Mouse (Mus musculus): ENCODE measurements at regions not wholly inside any gene's neighbourhood (a gene's known extent, or its start where the extent isn't known, plus 50 kb on each side); places are given as distances from the start of the nearest gene placed in this dataset.
A peak's percentile ranks its signal among the peaks of the same experiment; 100 is the strongest.

DNA sequence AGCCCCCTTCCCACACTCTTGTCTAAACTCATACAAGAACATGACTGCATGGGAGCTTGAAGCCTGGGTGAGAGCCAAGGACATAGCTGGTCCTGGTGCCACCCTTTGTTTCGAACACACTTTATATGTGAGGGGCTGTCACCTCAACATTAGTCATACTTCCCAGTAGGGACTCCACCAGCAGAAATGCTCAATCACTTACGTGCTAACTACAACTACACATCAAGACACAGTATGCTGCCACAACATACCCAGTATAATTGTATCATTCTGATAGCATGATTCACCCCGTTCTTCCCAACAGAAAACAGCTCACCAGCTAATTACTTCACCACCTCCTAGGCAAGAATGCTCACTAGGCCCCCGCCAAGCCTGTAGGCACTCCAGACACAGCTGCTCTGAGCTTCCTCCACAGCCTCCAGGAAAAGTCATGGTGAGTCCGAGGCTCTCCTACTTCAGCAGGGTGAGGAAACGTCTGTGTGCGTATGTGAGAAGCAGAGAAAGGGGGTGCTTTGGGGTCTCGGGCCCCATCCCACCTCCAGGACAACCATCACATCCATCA lies 70.6 kb upstream of the Bace2 start:
- H3K27me3 ChIP-seq (ENCODE audit: control insufficient read depth, insufficient read depth, insufficient read length) = no peaks in the 10 kb centered on the region

DNA sequence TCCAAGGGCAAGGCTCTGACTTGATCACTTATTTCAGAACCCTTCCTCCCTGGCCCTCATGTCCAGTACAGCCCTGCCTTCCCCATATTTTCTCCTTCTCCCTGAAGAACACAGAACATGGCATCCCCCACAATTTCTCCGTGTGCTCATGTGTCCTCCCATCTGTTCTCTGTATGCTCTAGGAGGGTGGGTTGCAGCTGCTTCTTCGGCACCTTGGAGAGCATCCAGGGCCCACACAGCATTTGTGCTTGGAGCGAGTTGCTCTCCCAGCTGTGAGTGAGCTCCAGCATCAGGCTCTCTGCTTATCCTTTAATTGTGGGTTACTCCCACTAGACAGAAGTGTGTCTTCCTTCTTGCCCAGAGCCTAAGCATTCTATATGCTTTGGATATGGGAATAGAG lies 69.8 kb upstream of the Bace2 start:
- Histone ChIP-seq H3K4me2 (ENCODE audit: low read depth) (peak overlapping the region; percentile 42), H3K36me3 (ENCODE audit: control insufficient read depth, insufficient read depth) (no peaks in the 10 kb centered on the region), H3K27me3 (ENCODE audit: control insufficient read depth, insufficient read depth, insufficient read length) (no peaks in the 10 kb centered on the region), H3K4me3 (no peak overlapping the region), H3K79me2 (ENCODE audit: control insufficient read depth, insufficient read depth) (no peaks in the 10 kb centered on the region), H3ac (ENCODE audit: control insufficient read depth, insufficient read length) (no peak overlapping the region)
- no peak for TF ChIP-seq POLR2AphosphoS2 (IDR thresholded peaks at IDR 0.05; ENCODE audit: insufficient read length, low read depth)
- no peak for TF ChIP-seq USF1 (IDR thresholded peaks at IDR 0.05; ENCODE audit: low read depth)
- no peak for TF ChIP-seq POLR2A (IDR thresholded peaks at IDR 0.05; ENCODE audit: insufficient read length, low read depth)
- peak; percentile 59 for TF ChIP-seq TCF3 (IDR thresholded peaks at IDR 0.05; ENCODE audit: insufficient read length, low read depth)
- TF ChIP-seq SRF (IDR thresholded peaks at IDR 0.05; ENCODE audit: control insufficient read depth, insufficient read length, low read depth) = no peak
- TF ChIP-seq MYOD1 (IDR thresholded peaks at IDR 0.05; ENCODE audit: control insufficient read depth in 1 of 3, insufficient read length in 2 of 3, low read depth in 2 of 3) = peak; percentile 11 to 95 (median 92)
- TF ChIP-seq MYOG (IDR thresholded peaks at IDR 0.05; ENCODE audit: control insufficient read depth in 1 of 3, insufficient read depth in 1 of 3, insufficient read length in 2 of 3, low read depth in 2 of 3) = peak; percentile 60 to 96 (median 93)
- TF ChIP-seq MAX (IDR thresholded peaks at IDR 0.05; ENCODE audit: low read depth) = no peak
- no peak for TF ChIP-seq E2F4 (IDR thresholded peaks at IDR 0.05; ENCODE audit: insufficient read depth)
- TF ChIP-seq TCF12 (IDR thresholded peaks at IDR 0.05; ENCODE audit: insufficient read depth, poor library complexity, severe bottlenecking) = peak; percentile 82
- TF ChIP-seq REST (IDR thresholded peaks at IDR 0.05; ENCODE audit: insufficient read depth, insufficient read length) = peak; percentile 89
- no peak for TF ChIP-seq CEBPB (IDR thresholded peaks at IDR 0.05; ENCODE audit: insufficient read depth, poor library complexity, severe bottlenecking)

More for the DNA sequence above, 70.6 kb upstream of the Bace2 start:
- Histone ChIP-seq H3ac (ENCODE audit: control insufficient read depth, insufficient read length) (no peak overlapping the region), H3K36me3 (ENCODE audit: control insufficient read depth, insufficient read depth) (no peaks in the 10 kb centered on the region), H3K4me2 (ENCODE audit: low read depth) (peak overlapping the region; percentile 42), H3K4me3 (no peak overlapping the region), H3K79me2 (ENCODE audit: control insufficient read depth, insufficient read depth) (no peaks in the 10 kb centered on the region)
- no peak for TF ChIP-seq MAX (IDR thresholded peaks at IDR 0.05; ENCODE audit: low read depth)
- TF ChIP-seq MYOG (IDR thresholded peaks at IDR 0.05; ENCODE audit: control insufficient read depth in 1 of 3, insufficient read depth in 1 of 3, insufficient read length in 2 of 3, low read depth in 2 of 3) = peak in 1 of 3 experiments; percentile 78
- TF ChIP-seq USF1 (IDR thresholded peaks at IDR 0.05; ENCODE audit: low read depth) = no peak
- peak in 2 of 3 experiments; percentile 59 to 75 for TF ChIP-seq MYOD1 (IDR thresholded peaks at IDR 0.05; ENCODE audit: control insufficient read depth in 1 of 3, insufficient read length in 2 of 3, low read depth in 2 of 3)

DNA sequence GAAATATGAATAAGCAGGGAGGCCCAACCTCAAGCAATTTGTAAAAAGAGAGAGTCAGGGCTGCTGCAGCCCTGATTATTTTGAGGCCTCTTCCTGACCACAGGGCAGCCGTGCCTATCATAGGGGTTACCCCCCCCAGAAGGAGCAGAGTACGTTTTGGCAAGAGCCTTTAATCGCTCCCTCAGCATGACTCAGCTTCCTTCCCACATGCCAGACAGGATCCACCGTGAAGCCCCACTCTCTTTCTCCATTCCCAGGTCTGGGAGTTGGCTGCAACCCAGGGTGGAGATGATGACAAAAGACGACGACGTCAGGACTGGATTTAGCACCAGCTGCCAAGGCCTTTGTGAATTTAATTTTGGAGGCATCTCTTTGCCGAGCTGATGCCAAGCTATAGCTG lies 67.9 kb upstream of the Bace2 start:
- TF ChIP-seq MYOG (IDR thresholded peaks at IDR 0.05; ENCODE audit: control insufficient read depth in 1 of 3, insufficient read depth in 1 of 3, insufficient read length in 2 of 3, low read depth in 2 of 3) (peak in 1 of 3 experiments; percentile 44), TCF3 (IDR thresholded peaks at IDR 0.05; ENCODE audit: insufficient read length, low read depth) (no peak), POLR2AphosphoS2 (IDR thresholded peaks at IDR 0.05; ENCODE audit: insufficient read length, low read depth) (no peak)
- Histone ChIP-seq H3K36me3 (ENCODE audit: control insufficient read depth, insufficient read depth) (no peaks in the 10 kb centered on the region), H3K27me3 (ENCODE audit: control insufficient read depth, insufficient read depth, insufficient read length) (no peaks in the 10 kb centered on the region), H3K4me2 (ENCODE audit: low read depth) (peak overlapping the region; percentile 44), H3ac (ENCODE audit: control insufficient read depth, insufficient read length) (no peak overlapping the region), H3K79me2 (ENCODE audit: control insufficient read depth, insufficient read depth) (no peaks in the 10 kb centered on the region), H3K4me3 (no peak overlapping the region)

- no peak for TF ChIP-seq REST (IDR thresholded peaks at IDR 0.05; ENCODE audit: insufficient read depth, insufficient read length)
- no peak for TF ChIP-seq TCF12 (IDR thresholded peaks at IDR 0.05; ENCODE audit: insufficient read depth, poor library complexity, severe bottlenecking)
- TF ChIP-seq SRF (IDR thresholded peaks at IDR 0.05; ENCODE audit: control insufficient read depth, insufficient read length, low read depth) = no peak
- TF ChIP-seq MAX (IDR thresholded peaks at IDR 0.05; ENCODE audit: low read depth) = no peak
- Histone ChIP-seq H3ac (ENCODE audit: control insufficient read depth, insufficient read length) (no peak overlapping the region), H3K36me3 (ENCODE audit: control insufficient read depth, insufficient read depth) (no peaks in the 10 kb centered on the region), H3K27me3 (ENCODE audit: control insufficient read depth, insufficient read depth, insufficient read length) (no peaks in the 10 kb centered on the region), H3K4me2 (ENCODE audit: low read depth) (no peak overlapping the region), H3K79me2 (ENCODE audit: control insufficient read depth, insufficient read depth) (no peaks in the 10 kb centered on the region), H3K4me3 (no peak overlapping the region)
Observed at GRCm38 (mm10) chr16:97292484-97293048, 64.0 kb upstream of the Bace2 start.

DNA sequence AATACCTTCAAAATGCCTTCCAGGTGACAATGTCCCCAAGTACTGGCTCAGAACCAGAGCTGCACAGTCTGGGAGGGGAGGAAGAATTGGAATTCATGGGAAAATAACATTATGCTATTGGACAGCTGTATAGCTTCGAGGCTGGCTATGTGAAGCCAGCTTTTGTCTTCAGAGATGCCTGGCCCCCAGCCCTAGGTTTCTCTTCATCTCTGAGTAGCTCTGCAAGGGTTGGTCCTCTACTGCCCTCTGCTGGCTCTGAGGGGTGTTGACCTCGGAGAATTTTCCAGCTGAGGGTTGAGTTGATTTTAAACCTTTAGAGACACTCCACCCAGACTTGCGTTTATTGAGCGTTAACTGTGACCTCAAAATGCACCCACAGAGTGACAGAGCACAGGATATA lies 63.3 kb upstream of the Bace2 start:
- Histone ChIP-seq H3K4me3 (no peak overlapping the region), H3K79me2 (ENCODE audit: control insufficient read depth, insufficient read depth) (no peaks in the 10 kb centered on the region), H3K36me3 (ENCODE audit: control insufficient read depth, insufficient read depth) (no peaks in the 10 kb centered on the region), H3K4me2 (ENCODE audit: low read depth) (no peak overlapping the region), H3ac (ENCODE audit: control insufficient read depth, insufficient read length) (no peak overlapping the region), H3K27me3 (ENCODE audit: control insufficient read depth, insufficient read depth, insufficient read length) (no peaks in the 10 kb centered on the region)
- TF ChIP-seq POLR2AphosphoS2 (IDR thresholded peaks at IDR 0.05; ENCODE audit: insufficient read length, low read depth) = no peak
- no peak for TF ChIP-seq TCF3 (IDR thresholded peaks at IDR 0.05; ENCODE audit: insufficient read length, low read depth)
- no peak for TF ChIP-seq TCF12 (IDR thresholded peaks at IDR 0.05; ENCODE audit: insufficient read depth, poor library complexity, severe bottlenecking)
- TF ChIP-seq POLR2A (IDR thresholded peaks at IDR 0.05; ENCODE audit: insufficient read length, low read depth) = no peak
- TF ChIP-seq E2F4 (IDR thresholded peaks at IDR 0.05; ENCODE audit: insufficient read depth) = no peak
- no peak for TF ChIP-seq MYOD1 (IDR thresholded peaks at IDR 0.05; ENCODE audit: control insufficient read depth in 1 of 3, insufficient read length in 2 of 3, low read depth in 2 of 3)
- TF ChIP-seq USF1 (IDR thresholded peaks at IDR 0.05; ENCODE audit: low read depth) = no peak
- no peak for TF ChIP-seq MAX (IDR thresholded peaks at IDR 0.05; ENCODE audit: low read depth)
- TF ChIP-seq MYOG (IDR thresholded peaks at IDR 0.05; ENCODE audit: control insufficient read depth in 1 of 3, insufficient read depth in 1 of 3, insufficient read length in 2 of 3, low read depth in 2 of 3) = no peak
- TF ChIP-seq REST (IDR thresholded peaks at IDR 0.05; ENCODE audit: insufficient read depth, insufficient read length) = no peak
- TF ChIP-seq CEBPB (IDR thresholded peaks at IDR 0.05; ENCODE audit: insufficient read depth, poor library complexity, severe bottlenecking) = no peak
- no peak for TF ChIP-seq SRF (IDR thresholded peaks at IDR 0.05; ENCODE audit: control insufficient read depth, insufficient read length, low read depth)
